Mouse (Mus musculus) heart, postnatal 0 days (tissue): ENCODE results near the gene Rora.

Source experiments
- CTCF ChIP-seq: IDR thresholded peaks from 2 replicates; pipeline ENCODE4 v1.5.1; 2016; ENCODE audit warnings: antibody characterized with exemption, control low read depth, low read depth
- EP300 ChIP-seq: IDR thresholded peaks from 2 replicates; pipeline ENCODE4 v1.6.1; 2016; ENCODE audit warnings: antibody characterized with exemption, low read depth

- TF ChIP-seq CTCF = no peak
- TF ChIP-seq EP300 = no peak
Measured at GRCm38 (mm10) chr9:69288586-69288985, 635.0 kb downstream of the Rora start.
